Mouse (Mus musculus) common myeloid progenitor, adult 5-6 weeks (primary cell): ENCODE results near the gene Rhoa. TPM values are rescaled to one million over a fixed set of nuclear protein-coding genes. Genes with fewer than 3 reads are reported as not detected.
"Not testable (repeated sequence)": the region's sequence is repeated elsewhere in the genome, so short reads cannot be mapped to it uniquely, and the experiment has no call there.

Experiments
- ATAC-seq: replicated peaks from 2 replicates; pipeline ENCODE4 v1.8.0; 2016; ENCODE audit warnings: low read depth, mild to moderate bottlenecking, moderate TSS enrichment, inconsistent platforms; ENCODE audit not compliant: poor library complexity, severe bottlenecking
- total RNA-seq: library from RNA; stranded (forward); fragments of 200-1000, 187-1606 nt; gene quantifications from 2 replicates; pipeline ENCODE4 v1.2.3, GENCODE M21; 2017

The Rhoa gene
- total RNA-seq = 256 and 280 TPM in 2 replicates

GRCm38 (mm10) chr9:108305629-108306520, at the start of gene Rhoa, which contains the start of gene Tcta:
Rhoa (plus strand) TSS chr9:108306129.
Tcta (minus strand) TSS chr9:108306160.
- peak; percentile 96 for ATAC-seq

- ATAC-seq = no peak
These were observed 45.4 kb upstream of the Rhoa start for GRCm38 (mm10) chr9:108260526-108260925.

- ATAC-seq = no peak
These were observed 44.1 kb upstream of the Rhoa start for GRCm38 (mm10) chr9:108261865-108262264.

- ATAC-seq = no peak
These were observed 43.4 kb upstream of the Rhoa start for GRCm38 (mm10) chr9:108262494-108263049.

GRCm38 (mm10) chr9:108263131-108263681, 42.7 kb upstream of the Rhoa start:
- peak; percentile 4; the same call in 1 of the 2 replicates for ATAC-seq

- ATAC-seq = peak; percentile 85
These were observed 42.2 kb upstream of the Rhoa start, which contains the start of gene Dag1 for GRCm38 (mm10) chr9:108263690-108264190. Dag1 (minus strand) TSS chr9:108263958.

- no peak; the same call in 1 of the 2 replicates for ATAC-seq
These were observed 41.6 kb upstream of the Rhoa start for GRCm38 (mm10) chr9:108264191-108264921.

GRCm38 (mm10) chr9:108266261-108266935, 39.5 kb upstream of the Rhoa start:
- ATAC-seq = no peak

GRCm38 (mm10) chr9:108267691-108268090, 38.2 kb upstream of the Rhoa start:
- ATAC-seq = no peak

GRCm38 (mm10) chr9:108268701-108269100, 37.2 kb upstream of the Rhoa start:
- not testable (repeated sequence) for ATAC-seq

GRCm38 (mm10) chr9:108271941-108272340, 34.0 kb upstream of the Rhoa start:
- ATAC-seq = no peak

- ATAC-seq = no peak
These were observed 33.2 kb upstream of the Rhoa start for GRCm38 (mm10) chr9:108272691-108273090.

- ATAC-seq = no peak
These were observed 32.4 kb upstream of the Rhoa start for GRCm38 (mm10) chr9:108273485-108273884.

GRCm38 (mm10) chr9:108274476-108275330, 31.2 kb upstream of the Rhoa start:
- no peak for ATAC-seq

- no peak for ATAC-seq
These were observed 30.6 kb upstream of the Rhoa start for GRCm38 (mm10) chr9:108275331-108275659.

GRCm38 (mm10) chr9:108278697-108279450, 27.1 kb upstream of the Rhoa start:
- peak; percentile 72; the same call in 1 of the 2 replicates for ATAC-seq

GRCm38 (mm10) chr9:108280071-108280828, 25.7 kb upstream of the Rhoa start:
- no peak for ATAC-seq
